Mouse (Mus musculus) naive thymus-derived CD4-positive, alpha-beta T cell, adult 2 months (primary cell): ENCODE measurements around the gene Topaz1.
"Not testable (repeated sequence)": the region's sequence is repeated elsewhere in the genome, so short reads cannot be mapped to it uniquely, and the experiment has no call there.

Source experiments
- DNase-seq: peaks from one replicate; pipeline ENCODE4 v3.0.0-alpha.2; 2011; ENCODE audit warnings: low read depth

Topaz1 gene

GRCm38 (mm10) chr9:122812386-122812785 is 65.2 kb downstream of the Topaz1 start:
- no peak for DNase-seq

- DNase-seq, result no peak
Measured at GRCm38 (mm10) chr9:122814775-122815174, 67.6 kb downstream of the Topaz1 start.

GRCm38 (mm10) chr9:122815239-122815851 is 68.2 kb downstream of the Topaz1 start:
- DNase-seq, result no peak

- DNase-seq, result no peak
Measured at GRCm38 (mm10) chr9:122823374-122824017, 76.3 kb downstream of the Topaz1 start.

- no peak for DNase-seq
Measured at GRCm38 (mm10) chr9:122826743-122827142, 79.6 kb downstream of the Topaz1 start.

GRCm38 (mm10) chr9:122829826-122830380 is 82.8 kb downstream of the Topaz1 start:
- no peak for DNase-seq

GRCm38 (mm10) chr9:122836126-122836525 is 89.0 kb downstream of the Topaz1 start:
- no peak for DNase-seq

- DNase-seq, result no peak
Measured at GRCm38 (mm10) chr9:122836790-122837189, 89.6 kb downstream of the Topaz1 start.

GRCm38 (mm10) chr9:122837216-122837615 is 90.1 kb downstream of the Topaz1 start:
- no peak for DNase-seq

- no peak for DNase-seq
Measured at GRCm38 (mm10) chr9:122837680-122838079, 90.5 kb downstream of the Topaz1 start.

- DNase-seq, result no peak
Measured at GRCm38 (mm10) chr9:122843760-122844159, 96.6 kb downstream of the Topaz1 start, which contains the start of gene Gm35549. Gm35549 (minus strand) TSS chr9:122844035.

- DNase-seq, result no peak
Measured at GRCm38 (mm10) chr9:122845621-122846020, 98.5 kb downstream of the Topaz1 start.

- DNase-seq, result no peak
Measured at GRCm38 (mm10) chr9:122846156-122846555, 99.0 kb downstream of the Topaz1 start.

- DNase-seq, result not testable (repeated sequence)
Measured at GRCm38 (mm10) chr9:122847811-122848311, 100.7 kb downstream of the Topaz1 start.
